Mouse (Mus musculus): ENCODE data around the gene Mrgprf. TPM values are rescaled to one million over a fixed set of nuclear protein-coding genes. Genes with fewer than 3 reads are reported as not detected.

Mrgprf gene
- polyA plus RNA-seq, 1 experiment from 2014 or later = 2.9 TPM

- no peak overlapping the region for H3K4me2 ChIP-seq (ENCODE audit: low read length)
- no peak overlapping the region for H3K4me3 ChIP-seq (replicated peaks; ENCODE audit: low read length)
- 80% methylated on average over 30 of the region's 30 CpGs for WGBS
- no peak for ATAC-seq
- no peak overlapping the region for H3K9ac ChIP-seq (replicated peaks; ENCODE audit: low read depth, low read length)
- H3K27ac ChIP-seq (ENCODE audit: low read length) = no peak overlapping the region
- no peaks in the 10 kb centered on the region for H3K27me3 ChIP-seq (replicated peaks; ENCODE audit: control insufficient read depth, insufficient read depth, low read length)
- H3K4me1 ChIP-seq (replicated peaks; ENCODE audit: control insufficient read depth, insufficient read depth, low read length) = no peaks in the 10 kb centered on the region
- no peaks in the 10 kb centered on the region for H3K36me3 ChIP-seq (ENCODE audit: control insufficient read depth, insufficient read depth)
- H3K9me3 ChIP-seq (ENCODE audit: control insufficient read depth, low read length) = no peaks in the 10 kb centered on the region
Measured at GRCm38 (mm10) chr7:145308061-145308675, 7.5 kb downstream of the Mrgprf start.

GRCm38 (mm10) chr7:145308866-145309265 is 8.2 kb downstream of the Mrgprf start:
- ATAC-seq = no peak
- Histone ChIP-seq H3K4me3 (replicated peaks; ENCODE audit: low read length) (no peak overlapping the region), H3K36me3 (ENCODE audit: control insufficient read depth, insufficient read depth) (no peaks in the 10 kb centered on the region), H3K4me2 (ENCODE audit: low read length) (no peak overlapping the region), H3K4me1 (replicated peaks; ENCODE audit: control insufficient read depth, insufficient read depth, low read length) (no peaks in the 10 kb centered on the region), H3K9ac (replicated peaks; ENCODE audit: low read depth, low read length) (no peak overlapping the region), H3K27me3 (replicated peaks; ENCODE audit: control insufficient read depth, insufficient read depth, low read length) (no peaks in the 10 kb centered on the region), H3K9me3 (ENCODE audit: control insufficient read depth, low read length) (no peaks in the 10 kb centered on the region), H3K27ac (ENCODE audit: low read length) (no peak overlapping the region)
- WGBS = 78% methylated on average over 4 of the region's 4 CpGs

- Histone ChIP-seq H3K4me2 (ENCODE audit: low read length) (no peak overlapping the region), H3K27ac (ENCODE audit: low read length) (no peak overlapping the region), H3K27me3 (replicated peaks; ENCODE audit: control insufficient read depth, insufficient read depth, low read length) (no peaks in the 10 kb centered on the region), H3K4me3 (replicated peaks; ENCODE audit: low read length) (no peak overlapping the region), H3K9ac (replicated peaks; ENCODE audit: low read depth, low read length) (no peak overlapping the region), H3K36me3 (ENCODE audit: control insufficient read depth, insufficient read depth) (no peaks in the 10 kb centered on the region), H3K4me1 (replicated peaks; ENCODE audit: control insufficient read depth, insufficient read depth, low read length) (no peaks in the 10 kb centered on the region), H3K9me3 (ENCODE audit: control insufficient read depth, low read length) (no peaks in the 10 kb centered on the region)
- WGBS = 67% methylated on average over 1 of the region's 1 CpGs
- no peak for ATAC-seq
Measured at GRCm38 (mm10) chr7:145309877-145310276, 9.2 kb downstream of the Mrgprf start.

GRCm38 (mm10) chr7:145310526-145310925 is 9.9 kb downstream of the Mrgprf start:
- H3K9me3 ChIP-seq (ENCODE audit: control insufficient read depth, low read length) = no peaks in the 10 kb centered on the region
- H3K27ac ChIP-seq (ENCODE audit: low read length) = no peak overlapping the region
- no peaks in the 10 kb centered on the region for H3K36me3 ChIP-seq (ENCODE audit: control insufficient read depth, insufficient read depth)
- no peaks in the 10 kb centered on the region for H3K4me1 ChIP-seq (replicated peaks; ENCODE audit: control insufficient read depth, insufficient read depth, low read length)
- 76% methylated on average over 5 of the region's 5 CpGs for WGBS
- H3K4me2 ChIP-seq (ENCODE audit: low read length) = no peak overlapping the region
- H3K4me3 ChIP-seq (replicated peaks; ENCODE audit: low read length) = no peak overlapping the region
- no peak overlapping the region for H3K9ac ChIP-seq (replicated peaks; ENCODE audit: low read depth, low read length)
- no peak for ATAC-seq
- no peaks in the 10 kb centered on the region for H3K27me3 ChIP-seq (replicated peaks; ENCODE audit: control insufficient read depth, insufficient read depth, low read length)

GRCm38 (mm10) chr7:145312137-145312536 is 11.5 kb downstream of the Mrgprf start:
- no peak for ATAC-seq
- H3K9ac ChIP-seq (replicated peaks; ENCODE audit: low read depth, low read length) = no peak overlapping the region
- 78% methylated on average over 3 of the region's 3 CpGs for WGBS

GRCm38 (mm10) chr7:145314785-145315411 is 14.3 kb downstream of the Mrgprf start, which contains the start of gene Mrgprd:
Gene Mrgprd (plus strand): TSS chr7:145314835.
- no peak within 1 kb of the TSS for H3K9ac ChIP-seq (replicated peaks; ENCODE audit: low read depth, low read length)
- H3K4me1 ChIP-seq (replicated peaks; ENCODE audit: control insufficient read depth, insufficient read depth, low read length) = no peaks in the 10 kb centered on the region
- WGBS = 89% methylated on average over 6 of the region's 6 CpGs
- H3K36me3 ChIP-seq (ENCODE audit: control insufficient read depth, insufficient read depth) = no peaks in the 10 kb centered on the region
- H3K4me2 ChIP-seq (ENCODE audit: low read length) = no peak within 1 kb of the TSS
- H3K9me3 ChIP-seq (ENCODE audit: control insufficient read depth, low read length) = no peaks in the 10 kb centered on the region
- H3K27me3 ChIP-seq (replicated peaks; ENCODE audit: control insufficient read depth, insufficient read depth, low read length) = no peaks in the 10 kb centered on the region
- H3K4me3 ChIP-seq (replicated peaks; ENCODE audit: low read length) = no peak within 1 kb of the TSS
- H3K27ac ChIP-seq (ENCODE audit: low read length) = no peak within 1 kb of the TSS
- no peak for ATAC-seq

More at GRCm38 (mm10) chr7:145312137-145312536, 11.5 kb downstream of the Mrgprf start:
- Histone ChIP-seq H3K4me3 (replicated peaks; ENCODE audit: low read length) (no peak overlapping the region), H3K4me1 (replicated peaks; ENCODE audit: control insufficient read depth, insufficient read depth, low read length) (no peaks in the 10 kb centered on the region), H3K4me2 (ENCODE audit: low read length) (no peak overlapping the region), H3K9me3 (ENCODE audit: control insufficient read depth, low read length) (no peaks in the 10 kb centered on the region), H3K36me3 (ENCODE audit: control insufficient read depth, insufficient read depth) (no peaks in the 10 kb centered on the region), H3K27me3 (replicated peaks; ENCODE audit: control insufficient read depth, insufficient read depth, low read length) (no peaks in the 10 kb centered on the region), H3K27ac (ENCODE audit: low read length) (no peak overlapping the region)

- no peaks in the 10 kb centered on the region for H3K9me3 ChIP-seq (ENCODE audit: control insufficient read depth, low read length)
- no peaks in the 10 kb centered on the region for H3K27me3 ChIP-seq (replicated peaks; ENCODE audit: control insufficient read depth, insufficient read depth, low read length)
- no peak overlapping the region for H3K4me2 ChIP-seq (ENCODE audit: low read length)
- H3K27ac ChIP-seq (ENCODE audit: low read length) = no peak overlapping the region
- WGBS = 67% methylated on average over 4 of the region's 4 CpGs
- H3K36me3 ChIP-seq (ENCODE audit: control insufficient read depth, insufficient read depth) = no peaks in the 10 kb centered on the region
- no peak overlapping the region for H3K4me3 ChIP-seq (replicated peaks; ENCODE audit: low read length)
- ATAC-seq = no peak
- no peak overlapping the region for H3K9ac ChIP-seq (replicated peaks; ENCODE audit: low read depth, low read length)
- no peaks in the 10 kb centered on the region for H3K4me1 ChIP-seq (replicated peaks; ENCODE audit: control insufficient read depth, insufficient read depth, low read length)
Measured at GRCm38 (mm10) chr7:145317522-145317921, 16.9 kb downstream of the Mrgprf start.

GRCm38 (mm10) chr7:145319481-145319880 is 18.9 kb downstream of the Mrgprf start:
- H3K9me3 ChIP-seq (ENCODE audit: control insufficient read depth, low read length) = no peaks in the 10 kb centered on the region
- H3K27ac ChIP-seq (ENCODE audit: low read length) = no peak overlapping the region
- ATAC-seq = no peak
- H3K4me2 ChIP-seq (ENCODE audit: low read length) = no peak overlapping the region
- H3K4me1 ChIP-seq (replicated peaks; ENCODE audit: control insufficient read depth, insufficient read depth, low read length) = no peaks in the 10 kb centered on the region
- H3K36me3 ChIP-seq (ENCODE audit: control insufficient read depth, insufficient read depth) = no peaks in the 10 kb centered on the region
- H3K4me3 ChIP-seq (replicated peaks; ENCODE audit: low read length) = no peak overlapping the region
- H3K9ac ChIP-seq (replicated peaks; ENCODE audit: low read depth, low read length) = no peak overlapping the region
- H3K27me3 ChIP-seq (replicated peaks; ENCODE audit: control insufficient read depth, insufficient read depth, low read length) = no peaks in the 10 kb centered on the region
- WGBS = 66% methylated on average over 3 of the region's 3 CpGs

GRCm38 (mm10) chr7:145323607-145324006 is 23.0 kb downstream of the Mrgprf start:
- Histone ChIP-seq H3K4me3 (replicated peaks; ENCODE audit: low read length) (no peak overlapping the region), H3K27me3 (replicated peaks; ENCODE audit: control insufficient read depth, insufficient read depth, low read length) (no peaks in the 10 kb centered on the region), H3K4me1 (replicated peaks; ENCODE audit: control insufficient read depth, insufficient read depth, low read length) (no peaks in the 10 kb centered on the region), H3K4me2 (ENCODE audit: low read length) (no peak overlapping the region), H3K9ac (replicated peaks; ENCODE audit: low read depth, low read length) (no peak overlapping the region), H3K27ac (ENCODE audit: low read length) (no peak overlapping the region), H3K9me3 (ENCODE audit: control insufficient read depth, low read length) (no peaks in the 10 kb centered on the region), H3K36me3 (ENCODE audit: control insufficient read depth, insufficient read depth) (no peaks in the 10 kb centered on the region)
- 29% methylated on average over 4 of the region's 4 CpGs for WGBS
- ATAC-seq = no peak

Data from forebrain, embryonic 16.5 days (tissue).